Mouse (Mus musculus): Measurements from ENCODE around the gene Nkx2-5. TPM values are rescaled to one million over a fixed set of nuclear protein-coding genes. Genes with fewer than 3 reads are reported as not detected.

Gene Nkx2-5
- not detected in 2 replicates for polyA plus RNA-seq (2012; rRNA removed)

GRCm38 (mm10) chr17:26844909-26845148 is at the start of gene Nkx2-5:
Gene Nkx2-5 (minus strand): TSS chr17:26845009.

Other genes with a start within 250 kb of the Nkx2-5 start
- 84.5 and 92.2 TPM in 2 replicates for gene Atp6v0e, start 181.8 kb downstream of the Nkx2-5 start, polyA plus RNA-seq (2012; rRNA removed)
- gene Crebrf, start 129.4 kb downstream of the Nkx2-5 start, polyA plus RNA-seq (2012; rRNA removed) = 7.8 and 8.6 TPM in 2 replicates
- 45.1 and 46.4 TPM in 2 replicates for gene Bnip1, start 63.9 kb downstream of the Nkx2-5 start, polyA plus RNA-seq (2012; rRNA removed)
- 7.7 and 7.8 TPM in 2 replicates for gene Kifc5b, start 72.1 kb upstream of the Nkx2-5 start, polyA plus RNA-seq (2012; rRNA removed)
- 62.9 and 63.0 TPM in 2 replicates for gene Phf1, start 88.0 kb upstream of the Nkx2-5 start, polyA plus RNA-seq (2012; rRNA removed)
- 99.9 and 107 TPM in 2 replicates for gene Cuta, start 94.6 kb upstream of the Nkx2-5 start, polyA plus RNA-seq (2012; rRNA removed)
- gene Syngap1, start 96.2 kb upstream of the Nkx2-5 start, polyA plus RNA-seq (2012; rRNA removed) = 112 and 137 TPM in 2 replicates
- 21.5 and 23.4 TPM in 2 replicates for gene Zbtb9, start 128.2 kb upstream of the Nkx2-5 start, polyA plus RNA-seq (2012; rRNA removed)
- 27.9 and 29.6 TPM in 2 replicates for gene Bak1, start 184.0 kb upstream of the Nkx2-5 start, polyA plus RNA-seq (2012; rRNA removed)
- gene Itpr3, start 212.3 kb upstream of the Nkx2-5 start, polyA plus RNA-seq (2012; rRNA removed) = 1.6 and 1.8 TPM in 2 replicates